Mouse (Mus musculus) testis, adult 2 months (tissue): ENCODE data around the gene Mrm2.

Experiments used
- CTCF ChIP-seq: fragments of 200-500 bp; IDR thresholded peaks from 2 replicates; pipeline ENCODE4 v1.5.1; 2012; ENCODE audit warnings: low read depth, mild to moderate bottlenecking, inconsistent platforms, low read length, moderate library complexity; ENCODE audit not compliant: control insufficient read depth, insufficient read depth, insufficient replicate concordance
- POLR2A ChIP-seq: fragments of 200-500 bp; IDR thresholded peaks from 2 replicates; pipeline ENCODE4 v1.6.1; 2012; ENCODE audit warnings: low read depth, mild to moderate bottlenecking, inconsistent platforms, low read length, moderate library complexity; ENCODE audit not compliant: control insufficient read depth

DNA sequence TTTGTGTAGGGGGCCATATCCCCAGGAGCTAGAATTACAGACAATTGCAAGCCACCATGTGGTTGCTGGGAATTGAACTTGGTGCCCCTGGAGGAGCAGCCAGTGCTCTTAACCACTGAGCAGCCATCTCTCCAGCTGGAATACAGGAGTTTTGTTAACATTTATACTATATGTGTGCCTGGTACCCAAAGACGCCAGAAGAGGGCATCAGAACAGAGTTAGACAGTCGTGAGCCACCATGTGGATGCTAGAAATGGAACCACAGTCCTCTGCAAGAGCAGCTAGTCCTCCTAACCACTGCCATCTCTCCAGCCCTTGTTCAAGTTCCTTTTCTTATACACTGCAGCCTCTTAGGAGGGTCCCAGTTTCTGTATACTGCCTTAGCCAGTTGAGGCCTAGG, 1.9 kb upstream of the Mrm2 start:
- TF ChIP-seq CTCF (no peak), POLR2A (no peak)
